1 mouse cellular context compared by ENCODE assay signal in the genomic region with DNA sequence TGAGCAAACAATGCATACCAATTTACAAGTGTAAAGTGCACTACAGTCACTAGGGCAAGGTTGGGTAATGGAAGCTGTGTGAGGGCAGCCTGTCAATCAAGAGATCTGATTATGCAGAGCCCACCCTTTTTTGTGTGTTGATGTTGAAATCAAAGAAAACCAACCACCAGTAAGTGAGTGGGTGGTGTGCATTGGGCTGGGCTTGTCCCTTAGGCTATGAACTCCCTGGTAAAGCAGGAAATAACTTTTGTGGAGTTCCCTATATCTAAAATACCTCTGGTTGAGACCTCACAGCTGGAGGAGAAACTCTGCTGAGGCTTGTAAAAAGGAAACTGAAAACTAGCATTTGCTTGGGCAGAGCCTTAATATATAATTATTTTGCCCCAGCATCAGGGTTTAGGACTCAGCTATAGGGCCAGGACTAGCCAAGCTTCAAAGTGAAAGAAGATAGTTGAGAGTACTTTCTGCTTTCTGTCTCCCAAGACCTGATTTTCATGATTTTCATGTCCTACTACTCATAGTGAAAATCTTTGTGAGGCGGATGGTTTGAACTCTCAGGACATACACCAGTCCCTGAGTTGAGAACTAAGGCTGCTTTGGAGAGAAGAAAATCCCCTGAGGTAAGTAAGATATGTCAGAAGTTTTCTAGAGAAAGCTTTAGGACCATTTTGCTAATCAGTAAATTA.
TF ChIP-seq lines count a peak whose summit lies in the region.

No protein-coding gene starts in this region.

TF ChIP-seq in CH12.LX, 34 proteins besides CTCF, POLR2A, EP300 and RAD21 (continued from another document):
- TF ChIP-seq ELF1 (IDR thresholded peaks at IDR 0.05; ENCODE audit: low read depth, low read length) (peak; percentile 58), KAT2A (IDR thresholded peaks at IDR 0.05; ENCODE audit: insufficient replicate concordance, low read length) (no peak), ETS1 (conservative IDR thresholded peaks at IDR 0.05; ENCODE audit: low read depth, low read length) (peak; percentile 87), SIN3A (IDR thresholded peaks at IDR 0.05; ENCODE audit: low read length) (peak; percentile 78), USF2 (conservative IDR thresholded peaks at IDR 0.05; ENCODE audit: low read depth, low read length) (no peak), ZMIZ1 (IDR thresholded peaks at IDR 0.05; ENCODE audit: low read depth, low read length) (peak; percentile 67; the same call in 1 of the 2 replicates), MYC (IDR thresholded peaks at IDR 0.05; ENCODE audit: low read depth, low read length) (no peak), BHLHE40 (IDR thresholded peaks at IDR 0.05; ENCODE audit: low read depth, low read length) (peak; percentile 60), JUND (conservative IDR thresholded peaks at IDR 0.05; ENCODE audit: low read depth, low read length) (peak; percentile 75), PAX5 (IDR thresholded peaks at IDR 0.05; ENCODE audit: low read length) (no peak)
